Mouse (Mus musculus): ENCODE measurements around the gene Carm1.
"Not testable (repeated sequence)": the region's sequence is repeated elsewhere in the genome, so short reads cannot be mapped to it uniquely, and the experiment has no call there.

Carm1 gene

GRCm38 (mm10) chr9:21575253-21575652 lies 28.6 kb downstream of the Carm1 start:
- DNase-seq (ENCODE audit: low read depth, low spot score) = no peak

GRCm38 (mm10) chr9:21576286-21576685 lies 29.6 kb downstream of the Carm1 start:
- DNase-seq (ENCODE audit: low read depth, low spot score) = no peak

DNA sequence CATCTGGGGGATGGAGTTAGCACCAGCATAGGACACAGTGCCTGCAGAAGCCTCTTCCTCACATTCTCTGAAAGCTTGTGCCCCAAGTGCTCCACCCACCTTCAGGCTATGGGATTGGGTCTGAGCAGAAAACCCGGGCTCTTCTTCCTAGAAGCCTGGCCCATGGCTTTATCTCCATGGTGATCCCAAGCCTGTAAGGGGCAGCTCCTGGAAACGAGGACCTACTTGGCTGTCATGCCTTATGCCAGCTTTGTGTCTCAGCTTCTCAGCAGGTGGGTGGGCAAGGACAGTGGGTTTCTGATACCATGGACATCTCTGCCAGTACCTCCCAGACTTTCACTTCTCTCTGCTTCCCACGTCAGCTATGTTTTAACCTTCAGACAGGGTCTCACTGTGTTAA lies 31.5 kb downstream of the Carm1 start:
- no peak for DNase-seq (ENCODE audit: low read depth, low spot score)

GRCm38 (mm10) chr9:21585401-21585800 lies 38.7 kb downstream of the Carm1 start:
- no peak for DNase-seq (ENCODE audit: low read depth, low spot score)

- no peak for DNase-seq (ENCODE audit: low read depth, low spot score)
These were observed 41.1 kb downstream of the Carm1 start for GRCm38 (mm10) chr9:21587678-21588349.

DNA sequence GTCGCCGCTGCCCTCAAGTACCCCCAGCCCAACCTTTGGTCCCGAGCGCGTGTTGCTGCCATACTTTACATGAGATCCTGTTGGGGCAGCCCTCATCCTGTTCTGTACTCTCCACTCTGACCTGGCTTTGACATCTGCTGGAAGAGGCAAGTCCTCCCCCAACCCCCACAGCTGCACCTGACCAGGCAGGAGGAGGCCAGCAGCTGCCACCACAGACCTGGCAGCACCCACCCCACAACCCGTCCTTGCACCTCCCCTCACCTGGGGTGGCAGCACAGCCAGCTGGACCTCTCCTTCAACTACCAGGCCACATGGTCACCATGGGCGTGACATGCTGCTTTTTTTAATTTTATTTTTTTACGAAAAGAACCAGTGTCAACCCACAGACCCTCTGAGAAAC lies 41.7 kb downstream of the Carm1 start:
- no peak for DNase-seq (ENCODE audit: low read depth, low spot score)

GRCm38 (mm10) chr9:21589538-21589937 lies 42.8 kb downstream of the Carm1 start:
- DNase-seq (ENCODE audit: low read depth, low spot score) = no peak

DNA sequence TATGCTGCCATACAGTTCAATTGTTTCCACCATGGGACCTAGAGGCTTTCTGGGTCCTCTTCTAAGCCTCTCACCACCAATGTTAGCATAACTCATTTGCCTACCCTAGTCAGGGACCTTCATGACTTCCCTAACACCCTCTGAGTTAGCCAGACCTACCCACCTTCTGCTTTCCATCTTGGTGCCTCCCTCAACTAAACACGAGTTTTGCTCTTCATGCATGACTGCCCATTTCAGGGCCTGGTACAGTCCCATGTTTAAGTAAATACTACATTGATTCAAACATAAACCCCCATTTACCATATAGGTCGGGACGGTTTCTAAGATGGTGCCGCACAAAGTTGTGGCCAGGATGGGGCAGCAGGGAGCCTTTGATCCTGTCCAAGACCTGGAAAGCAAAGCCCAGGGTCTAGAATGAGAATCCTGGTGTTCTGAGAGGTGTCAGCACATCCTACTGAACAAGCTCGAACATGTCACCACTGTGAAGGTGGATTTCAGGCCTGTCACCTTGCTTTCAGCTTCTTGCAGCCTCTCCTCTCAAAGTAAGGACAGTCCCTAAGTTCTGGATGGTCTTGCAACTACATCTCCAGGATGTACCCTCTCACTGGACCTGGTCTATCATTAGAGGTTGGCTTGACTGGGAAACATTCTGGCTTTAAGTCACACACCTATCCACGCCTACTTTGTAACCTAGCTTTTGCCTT lies 44.6 kb downstream of the Carm1 start:
- DNase-seq (ENCODE audit: low read depth, low spot score) = no peak

DNA sequence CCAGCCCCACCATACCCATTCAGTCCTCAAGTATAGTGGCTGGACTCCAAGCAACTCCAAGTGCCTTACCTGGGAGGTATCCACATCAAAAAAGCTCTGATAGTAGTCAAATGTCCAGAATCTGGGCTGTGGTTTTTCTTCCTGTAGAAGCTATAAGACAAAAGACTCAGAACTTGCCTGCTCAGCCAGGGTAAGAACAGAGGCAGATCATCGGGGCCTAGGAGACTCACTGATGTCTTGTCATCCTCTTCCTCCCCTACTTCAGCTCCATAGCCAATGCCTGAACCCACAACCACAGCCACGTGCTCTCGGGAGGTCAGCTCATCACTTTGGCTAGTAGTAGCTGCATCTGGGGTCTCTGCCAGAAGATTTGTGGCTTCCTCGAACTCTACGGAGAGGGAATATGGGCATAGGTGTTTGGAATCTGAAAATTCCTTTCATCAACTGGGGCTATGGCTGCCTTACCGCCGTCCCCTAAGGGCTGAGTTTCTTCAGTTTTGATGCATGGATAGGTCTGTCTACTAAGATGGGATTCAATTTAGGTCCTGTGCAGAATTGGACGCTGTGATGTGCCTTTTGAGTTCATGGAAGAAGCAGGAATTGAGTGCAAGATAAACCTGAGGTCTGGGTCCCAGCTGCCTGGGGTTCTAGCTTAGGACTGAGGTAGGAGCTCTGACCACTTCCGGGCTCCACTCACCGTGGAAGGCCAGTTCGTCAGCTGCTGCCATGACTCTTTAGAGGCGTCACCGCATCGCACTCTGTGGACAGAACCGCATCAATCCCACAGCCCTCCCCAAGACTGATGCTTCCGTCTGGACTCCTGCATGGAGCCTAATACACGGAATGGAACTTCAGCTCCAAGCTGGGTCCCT lies 45.4 kb downstream of the Carm1 start:
- DNase-seq (ENCODE audit: low read depth, low spot score) = no peak

- DNase-seq (ENCODE audit: low read depth, low spot score) = peak; percentile 98
These were observed 46.0 kb downstream of the Carm1 start, which contains the start of the genes Timm29 and Yipf2 for GRCm38 (mm10) chr9:21592703-21593121. TSS of gene Timm29 (plus strand) at chr9:21592722. TSS of gene Yipf2 (minus strand) at chr9:21592828.

DNA sequence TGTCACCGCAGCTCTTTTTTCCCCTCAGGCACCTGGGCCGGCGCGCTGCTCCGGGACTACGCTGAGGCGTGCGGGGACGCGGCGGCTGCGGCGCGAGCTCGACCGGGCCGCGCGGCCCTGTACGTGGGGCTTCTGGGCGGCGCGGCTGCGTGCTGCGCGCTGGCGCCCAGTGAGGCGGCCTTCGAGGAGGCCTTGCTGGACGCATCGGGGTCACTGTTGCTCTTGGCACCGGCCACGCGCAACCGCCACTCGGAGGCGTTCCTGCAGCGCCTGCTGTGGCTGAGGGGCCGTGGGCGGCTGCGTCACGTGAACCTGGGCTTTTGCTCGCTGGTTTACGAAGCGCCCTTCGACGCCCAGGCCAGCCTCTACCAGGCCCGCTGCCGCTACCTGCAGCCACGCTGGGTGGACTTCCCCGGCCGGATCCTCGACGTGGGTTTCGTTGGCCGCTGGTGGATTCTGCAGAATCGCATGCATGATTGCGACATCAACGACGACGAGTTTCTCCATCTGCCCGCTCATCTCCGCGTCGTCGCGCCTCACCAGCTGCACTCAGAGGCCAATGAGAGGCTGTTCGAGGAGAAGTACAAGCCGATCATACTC lies 46.5 kb downstream of the Carm1 start:
- DNase-seq (ENCODE audit: low read depth, low spot score) = no peak

DNA sequence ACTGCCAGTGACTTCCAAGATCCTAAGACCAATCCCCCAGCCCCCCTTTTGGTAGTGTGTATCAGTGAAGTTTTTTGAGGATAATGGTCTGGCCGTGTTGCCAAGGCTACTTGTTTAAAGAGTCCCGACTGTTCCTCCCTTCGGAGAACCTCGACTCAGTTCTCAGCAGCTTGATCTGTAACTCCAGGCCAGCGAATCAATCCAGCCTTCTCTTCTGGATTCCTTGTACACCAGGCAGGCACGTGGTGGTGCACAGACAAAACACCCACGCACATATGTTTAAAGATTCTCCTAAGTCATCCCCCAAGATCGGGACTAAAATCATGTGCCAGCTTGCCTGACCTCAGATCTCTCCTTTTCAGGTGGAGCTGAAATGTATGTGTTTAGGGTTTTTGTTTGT lies 47.7 kb downstream of the Carm1 start:
- not testable (repeated sequence) for DNase-seq (ENCODE audit: low read depth, low spot score)

- no peak for DNase-seq (ENCODE audit: low read depth, low spot score)
These were observed 48.1 kb downstream of the Carm1 start for GRCm38 (mm10) chr9:21594838-21595237.

DNA sequence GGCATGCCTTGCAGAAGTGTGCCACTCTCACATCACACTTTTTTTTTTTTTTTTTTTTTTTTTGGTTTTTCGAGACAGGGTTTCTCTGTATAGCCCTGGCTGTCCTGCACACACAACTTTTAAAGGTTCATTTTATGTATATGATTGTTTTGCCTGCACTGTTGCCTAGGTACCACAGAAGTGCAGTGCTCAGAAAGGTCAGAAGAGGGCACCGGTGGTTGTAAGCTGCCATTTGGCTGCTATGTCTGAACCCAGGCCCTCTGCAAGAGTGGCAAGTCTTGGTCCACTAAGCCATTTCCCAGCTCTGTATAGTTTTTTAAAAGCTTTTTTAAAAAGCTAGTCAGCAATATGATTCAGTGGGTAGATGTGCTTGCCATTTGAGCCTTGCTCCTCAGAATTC lies 51.5 kb downstream of the Carm1 start:
- no peak for DNase-seq (ENCODE audit: low read depth, low spot score)

DNA sequence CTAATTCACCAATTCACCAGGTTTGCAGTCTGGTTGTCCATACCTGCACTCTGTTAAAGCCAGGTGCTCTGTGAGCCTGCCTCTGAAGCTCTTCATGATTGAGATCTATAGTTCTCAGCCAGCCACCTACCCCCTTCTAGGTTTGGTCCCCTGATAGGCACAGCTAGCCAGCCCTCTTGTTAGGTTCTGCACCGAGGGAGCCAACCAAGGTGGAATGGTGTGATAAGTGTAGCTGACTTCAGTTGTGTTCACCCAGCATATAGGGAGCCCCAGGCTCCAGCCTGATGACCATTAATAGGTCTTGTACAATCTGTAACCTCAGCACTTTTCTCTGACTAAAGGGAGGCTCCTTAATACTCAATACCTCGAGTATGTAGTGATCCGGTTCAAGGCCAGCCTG lies 53.5 kb downstream of the Carm1 start:
- no peak for DNase-seq (ENCODE audit: low read depth, low spot score)

DNA sequence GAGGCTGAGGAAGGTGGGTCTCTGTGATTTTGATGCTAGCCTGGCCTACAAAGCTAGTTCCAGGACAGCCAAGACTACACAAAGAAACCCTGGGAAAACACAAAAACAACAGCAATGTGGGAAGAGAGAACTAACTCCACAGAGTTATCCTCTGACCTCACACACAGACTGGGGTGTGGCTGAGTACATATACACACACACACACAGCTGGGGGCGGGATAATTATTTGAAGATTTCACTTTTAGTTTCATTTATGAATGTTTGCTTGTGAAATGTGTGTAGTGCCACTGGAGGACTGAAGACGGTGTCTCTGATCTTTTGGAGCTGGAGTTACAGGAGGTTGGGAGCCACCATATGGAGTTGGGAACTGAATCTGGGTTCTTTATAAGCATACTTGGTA lies 54.4 kb downstream of the Carm1 start:
- DNase-seq (ENCODE audit: low read depth, low spot score) = no peak

DNA sequence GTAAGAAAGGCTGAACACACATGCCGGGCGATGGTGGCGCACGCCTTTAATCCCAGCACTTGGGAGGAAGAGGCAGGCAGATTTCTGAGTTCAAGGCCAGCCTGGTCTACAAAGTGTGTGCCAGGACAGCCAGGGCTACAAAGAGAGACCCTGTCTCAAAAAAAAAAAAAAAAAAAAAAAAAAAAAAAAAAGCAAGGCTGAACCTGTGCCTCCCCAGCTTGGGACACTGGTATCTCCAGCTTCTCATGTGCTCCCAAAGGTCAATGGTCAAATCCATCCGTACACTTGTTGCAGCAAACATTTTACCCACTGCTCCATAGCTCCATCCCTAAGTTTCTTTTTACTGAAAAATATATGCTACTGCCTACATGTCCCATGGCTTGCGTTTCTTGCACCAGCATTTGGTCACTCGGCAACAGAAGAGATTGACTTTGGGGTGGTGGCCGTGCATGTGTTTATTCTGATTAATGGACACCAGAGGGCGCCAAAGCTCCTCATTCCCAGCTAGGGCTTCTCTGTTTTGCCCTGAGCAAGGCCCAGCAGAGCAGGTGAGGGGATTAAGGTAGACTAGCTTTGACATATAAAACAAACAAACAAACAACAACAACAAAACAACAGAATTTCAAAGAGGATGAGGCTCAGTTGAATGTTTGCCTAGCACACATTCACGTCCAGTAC lies 55.2 kb downstream of the Carm1 start:
- no peak for DNase-seq (ENCODE audit: low read depth, low spot score)

- DNase-seq (ENCODE audit: low read depth, low spot score) = no peak
These were observed 57.4 kb downstream of the Carm1 start for GRCm38 (mm10) chr9:21604119-21604518.

GRCm38 (mm10) chr9:21605865-21606264 lies 59.2 kb downstream of the Carm1 start:
- no peak for DNase-seq (ENCODE audit: low read depth, low spot score)

GRCm38 (mm10) chr9:21606648-21607047 lies 60.0 kb downstream of the Carm1 start:
- no peak for DNase-seq (ENCODE audit: low read depth, low spot score)

GRCm38 (mm10) chr9:21609861-21610260 lies 63.2 kb downstream of the Carm1 start:
- DNase-seq (ENCODE audit: low read depth, low spot score) = no peak

Data from brain, embryonic 18.5 days (tissue).